Mouse (Mus musculus) cerebellum, postnatal 25 days (tissue): ENCODE results near the gene Nnat.
A peak's percentile ranks its signal among the peaks of the same experiment; 100 is the strongest.

Experiments used
- DNase-seq, 2 experiments: peaks; one replicate each; pipeline ENCODE4 v3.0.0; 2021; ENCODE audit warnings: mixed read lengths in 2 of 2

Gene Nnat

DNA sequence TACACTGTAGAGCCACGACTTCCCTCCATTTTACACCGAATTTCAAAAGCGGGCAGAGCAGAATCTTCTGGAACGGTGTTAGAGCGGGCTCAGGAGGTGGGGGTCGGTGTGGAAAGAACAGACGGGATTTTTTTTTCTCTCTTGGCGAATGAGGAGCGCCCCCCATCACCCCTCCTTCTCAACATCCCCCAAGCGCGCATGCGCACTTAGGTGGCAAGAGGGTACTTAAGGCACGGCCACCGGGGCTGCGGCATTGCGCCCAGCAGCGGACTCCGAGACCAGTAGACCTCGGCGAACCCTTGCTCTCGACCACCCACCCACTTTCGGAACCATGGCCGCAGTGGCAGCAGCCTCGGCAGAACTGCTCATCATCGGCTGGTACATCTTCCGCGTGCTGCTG, at the start of gene Nnat:
Gene Nnat, plus strand, starts transcription at position 221 of the 400 bp plus-strand sequence.
- peak in 1 of 2 experiments; percentile 50 for DNase-seq

- DNase-seq = no peak
Measured at GRCm38 (mm10) chr2:157512859-157513258, 47.0 kb upstream of the Nnat start.

GRCm38 (mm10) chr2:157513737-157514208, 46.1 kb upstream of the Nnat start:
- no peak for DNase-seq

GRCm38 (mm10) chr2:157514353-157514752, 45.5 kb upstream of the Nnat start:
- no peak for DNase-seq

- no peak for DNase-seq
Measured at GRCm38 (mm10) chr2:157517526-157517925, 42.4 kb upstream of the Nnat start.

GRCm38 (mm10) chr2:157518451-157518850, 41.4 kb upstream of the Nnat start:
- DNase-seq = no peak

DNA sequence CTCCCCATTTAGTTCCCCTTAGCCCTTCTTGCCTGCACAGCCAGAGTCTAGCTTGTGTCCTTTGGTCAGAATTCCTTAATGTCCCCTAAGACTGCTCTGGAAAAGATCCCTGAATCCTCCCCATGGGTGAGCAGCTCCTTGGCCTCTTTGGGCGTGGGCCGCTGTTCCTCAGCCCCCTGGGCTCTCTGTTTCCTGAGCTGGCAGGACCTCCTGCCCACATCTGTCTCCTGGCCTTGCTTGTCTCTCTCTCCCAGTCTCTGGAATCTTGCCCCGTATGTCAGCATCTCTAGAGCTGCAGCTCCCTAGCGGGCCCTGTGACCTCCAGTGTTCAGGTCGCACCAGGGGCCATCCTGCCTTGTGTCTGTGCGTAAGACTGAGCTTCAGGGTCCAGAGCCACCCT, 40.4 kb upstream of the Nnat start:
- no peak for DNase-seq

- DNase-seq = no peak
Measured at GRCm38 (mm10) chr2:157520496-157520895, 39.4 kb upstream of the Nnat start.

- no peak for DNase-seq
Measured at GRCm38 (mm10) chr2:157522556-157522955, 37.3 kb upstream of the Nnat start.

- DNase-seq = no peak
Measured at GRCm38 (mm10) chr2:157530056-157530955, 29.6 kb upstream of the Nnat start.

DNA sequence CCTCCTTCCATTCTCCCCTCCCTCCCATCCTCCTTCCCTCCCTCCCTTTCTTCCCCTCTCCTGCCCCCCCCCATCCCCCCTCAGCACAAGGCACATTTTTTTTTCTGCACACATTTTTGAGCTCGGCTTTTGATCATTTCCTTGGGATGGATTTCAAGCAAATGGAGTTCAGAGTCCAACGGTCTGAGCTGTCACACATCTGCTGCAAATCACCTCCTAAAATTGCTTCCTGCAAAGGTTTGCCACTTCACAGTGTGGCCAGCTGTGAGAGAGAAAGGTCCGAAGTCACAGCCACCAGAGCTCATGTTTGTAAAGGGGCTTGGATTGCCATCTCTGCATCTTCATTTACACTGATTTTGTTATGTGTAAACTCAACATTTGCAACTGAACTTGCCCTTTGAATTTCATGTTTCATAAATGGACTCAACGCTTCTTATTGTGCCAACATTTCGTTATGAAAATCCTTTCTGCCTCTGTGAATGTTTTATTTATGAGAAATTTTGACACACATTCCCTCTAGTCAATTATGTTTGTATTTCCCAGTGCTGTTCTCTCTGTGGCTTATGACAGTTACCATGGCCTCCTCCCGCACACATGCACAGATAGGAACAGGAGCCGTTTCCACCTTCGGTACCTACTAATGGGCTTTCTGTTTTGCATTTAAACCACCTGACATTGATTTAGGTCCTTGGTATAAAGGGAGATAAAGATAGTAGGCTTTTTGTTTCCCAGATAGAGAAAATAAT, 28.0 kb upstream of the Nnat start:
- DNase-seq = no peak

- no peak for DNase-seq
Measured at GRCm38 (mm10) chr2:157534163-157534562, 25.7 kb upstream of the Nnat start.

- DNase-seq = peak; percentile 35 to 52
Measured at GRCm38 (mm10) chr2:157536476-157537081, 23.3 kb upstream of the Nnat start.

- no peak for DNase-seq
Measured at GRCm38 (mm10) chr2:157537118-157537517, 22.8 kb upstream of the Nnat start.

GRCm38 (mm10) chr2:157540073-157540952, 19.6 kb upstream of the Nnat start:
- DNase-seq = no peak

- no peak for DNase-seq
Measured at GRCm38 (mm10) chr2:157540953-157541569, 18.8 kb upstream of the Nnat start.

GRCm38 (mm10) chr2:157541631-157542030, 18.2 kb upstream of the Nnat start:
- DNase-seq = no peak

- no peak for DNase-seq
Measured at GRCm38 (mm10) chr2:157542415-157542814, 17.5 kb upstream of the Nnat start.

DNA sequence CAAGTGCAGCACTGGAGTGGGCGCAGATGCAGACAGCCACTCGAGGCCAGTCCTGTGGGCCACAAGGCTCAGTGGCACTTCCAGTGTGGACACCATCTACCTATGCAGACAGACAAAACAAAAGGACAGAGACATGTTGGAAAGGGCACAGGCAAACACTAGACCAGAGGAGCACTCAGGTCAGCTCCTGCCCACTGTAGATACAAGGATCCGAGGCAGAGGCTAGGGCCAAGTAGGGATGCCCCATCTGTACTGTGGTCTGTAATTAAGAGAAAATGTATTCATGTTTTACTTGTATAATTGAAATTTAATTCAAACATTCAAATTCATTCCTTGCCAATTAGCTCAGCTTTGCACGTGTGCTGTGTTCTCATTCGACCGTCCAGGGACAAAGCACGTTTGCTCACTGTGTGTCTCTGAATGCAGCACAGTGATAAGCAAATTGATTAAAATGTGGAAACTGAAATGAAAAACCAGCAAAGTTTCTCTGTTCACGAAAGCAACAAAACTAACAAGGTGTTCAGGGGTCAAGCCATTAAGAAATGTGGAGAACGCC, 15.5 kb upstream of the Nnat start:
- DNase-seq = no peak

DNA sequence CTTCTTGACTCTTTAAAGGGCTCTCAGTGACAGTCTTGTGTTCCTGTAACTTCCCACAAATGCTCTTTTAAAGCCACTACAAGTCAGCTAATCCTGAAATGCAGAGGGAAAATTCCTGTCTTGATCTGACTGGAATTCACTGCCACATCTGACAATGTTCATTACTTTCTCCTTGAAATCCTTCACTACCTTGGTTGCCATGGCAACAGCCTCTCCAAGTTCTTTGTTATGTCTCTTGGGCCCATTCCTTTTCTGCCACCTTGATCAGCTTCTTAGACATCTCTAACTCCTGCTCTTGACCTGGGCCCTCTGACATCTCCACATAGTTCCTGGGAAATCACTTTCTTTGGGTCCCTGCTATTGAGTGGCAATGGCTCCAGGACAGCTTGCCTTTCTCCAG, 13.2 kb upstream of the Nnat start:
- DNase-seq = no peak

DNA sequence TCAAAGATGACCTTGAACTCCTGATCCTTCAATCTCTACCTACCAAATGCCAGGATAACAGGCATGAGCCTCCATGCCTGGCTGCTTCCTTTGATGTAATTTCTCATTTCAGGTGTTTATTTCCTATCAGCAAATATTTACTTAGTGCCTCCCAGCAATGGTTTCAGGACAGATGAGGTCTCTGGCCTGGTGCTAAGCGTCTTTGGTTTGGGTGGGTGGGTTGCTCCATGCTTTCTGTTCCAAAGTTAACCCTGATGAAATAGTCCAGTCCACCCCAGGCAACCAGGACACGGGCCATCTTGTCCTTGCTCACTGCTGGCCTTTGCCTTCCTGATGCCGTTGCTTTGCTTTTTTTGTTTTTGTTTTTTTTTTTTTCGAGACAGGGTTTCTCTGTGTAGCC, 9.6 kb upstream of the Nnat start:
- no peak for DNase-seq
